Mouse (Mus musculus) retina, embryonic 14.5 days (tissue): Measurements from ENCODE around the gene Clec1b.

ENCODE experiments used
- DNase-seq: peaks from one replicate; pipeline ENCODE4 v3.0.0-alpha.2; 2015; ENCODE audit warnings: low spot score

Clec1b gene

GRCm38 (mm10) chr6:129408562-129408961, 11.5 kb downstream of the Clec1b start, which contains the start of gene Clec9a:
Gene Clec9a (plus strand): TSS chr6:129408862.
- no peak for DNase-seq

DNA sequence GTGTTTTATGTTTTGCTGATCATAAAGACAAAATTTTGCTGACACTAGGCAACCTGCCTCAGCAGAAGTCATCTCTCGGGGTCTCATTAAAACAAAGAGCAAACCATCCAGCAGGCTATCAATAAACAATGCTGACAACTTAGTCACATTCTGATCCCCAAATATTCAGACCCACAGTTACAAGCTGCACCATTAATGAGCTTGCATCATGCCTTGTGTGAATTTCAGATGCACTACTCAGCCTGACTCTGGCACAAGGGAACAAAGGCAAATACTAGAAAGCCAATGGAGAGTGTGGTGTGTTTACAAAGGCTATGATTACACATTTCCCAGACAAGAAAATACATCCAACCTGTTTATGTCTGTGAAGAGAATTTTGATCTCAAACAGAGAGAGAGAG, 17.1 kb downstream of the Clec1b start:
- DNase-seq, result no peak

GRCm38 (mm10) chr6:129422311-129422710, 25.2 kb downstream of the Clec1b start:
- no peak for DNase-seq

DNA sequence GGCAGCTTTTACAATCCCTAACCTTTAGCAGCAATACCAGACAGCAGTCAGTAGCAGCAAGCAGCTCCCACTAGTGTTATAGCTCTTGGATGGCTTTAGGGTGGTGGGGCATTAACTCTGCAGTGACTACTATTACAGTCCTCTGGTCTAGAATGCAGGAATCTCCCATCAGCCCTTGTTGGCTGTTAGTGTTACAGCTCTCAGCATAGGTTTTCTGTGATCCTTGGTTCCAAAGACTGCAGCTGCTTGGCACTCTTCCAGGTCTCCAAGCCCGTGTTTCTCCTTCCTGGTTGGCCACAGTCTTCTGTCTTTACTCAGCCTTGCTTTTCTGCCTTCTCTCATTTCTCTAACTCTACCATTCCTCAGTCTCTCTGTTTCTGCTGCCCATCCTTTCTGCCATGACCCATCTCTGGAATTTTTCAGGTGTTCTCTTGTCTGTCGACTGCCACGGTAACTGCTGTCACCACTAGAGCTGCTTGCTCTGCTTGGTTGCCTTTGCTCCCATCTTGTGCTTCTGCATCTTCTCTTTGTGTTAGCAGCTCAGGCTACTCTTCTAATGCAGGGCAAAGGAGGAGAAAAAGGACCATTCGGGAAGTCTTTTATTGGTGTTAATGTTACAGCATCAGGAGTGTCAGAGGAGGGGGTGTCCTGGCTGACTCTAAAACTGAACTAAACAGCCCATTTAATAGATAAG, 26.1 kb downstream of the Clec1b start:
- no peak for DNase-seq

DNA sequence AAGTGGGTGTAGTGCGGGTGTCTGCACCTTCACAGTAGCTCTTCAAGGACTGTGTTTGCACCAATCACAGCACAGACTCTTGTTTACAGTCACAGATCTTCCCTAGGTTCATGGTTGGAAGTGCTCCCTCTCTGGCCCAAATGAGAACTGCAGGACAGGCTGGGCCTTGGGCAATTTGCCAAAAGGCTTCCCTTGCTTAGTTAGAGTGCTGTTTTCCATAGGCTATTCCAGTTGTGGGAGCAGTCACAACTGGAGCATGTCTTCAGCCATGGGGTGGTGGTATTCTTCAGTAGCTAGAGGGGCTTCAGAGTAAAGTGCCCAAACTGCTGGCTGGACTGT, 26.6 kb downstream of the Clec1b start:
- peak; percentile 79 for DNase-seq

- no peak for DNase-seq
Observed at GRCm38 (mm10) chr6:129425217-129425616, 28.1 kb downstream of the Clec1b start.

DNA sequence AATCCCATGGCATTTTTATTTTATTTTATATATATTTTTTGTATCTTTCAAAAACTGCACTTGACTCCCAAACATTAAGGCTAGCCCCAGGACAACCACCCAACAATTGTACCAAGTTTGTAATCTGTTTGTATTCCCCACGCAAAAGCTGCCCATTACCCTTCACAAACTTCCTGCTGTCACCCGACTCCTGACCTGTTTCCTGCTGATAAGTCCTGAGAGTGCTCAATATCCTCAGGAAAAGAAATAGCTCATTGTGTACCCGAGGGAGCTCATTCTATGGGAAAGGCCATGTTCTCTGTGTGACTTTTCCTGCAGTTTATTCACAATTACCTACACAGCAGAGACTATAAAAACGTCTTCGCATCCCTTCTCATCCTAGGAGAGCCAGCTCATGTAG, 28.7 kb downstream of the Clec1b start:
- DNase-seq, result no peak

- DNase-seq, result no peak
Observed at GRCm38 (mm10) chr6:129427281-129427680, 30.2 kb downstream of the Clec1b start.

GRCm38 (mm10) chr6:129434239-129434638, 37.1 kb downstream of the Clec1b start:
- DNase-seq, result no peak

GRCm38 (mm10) chr6:129436025-129436424, 38.9 kb downstream of the Clec1b start:
- no peak for DNase-seq

- DNase-seq, result no peak
Observed at GRCm38 (mm10) chr6:129438033-129438432, 40.9 kb downstream of the Clec1b start.

DNA sequence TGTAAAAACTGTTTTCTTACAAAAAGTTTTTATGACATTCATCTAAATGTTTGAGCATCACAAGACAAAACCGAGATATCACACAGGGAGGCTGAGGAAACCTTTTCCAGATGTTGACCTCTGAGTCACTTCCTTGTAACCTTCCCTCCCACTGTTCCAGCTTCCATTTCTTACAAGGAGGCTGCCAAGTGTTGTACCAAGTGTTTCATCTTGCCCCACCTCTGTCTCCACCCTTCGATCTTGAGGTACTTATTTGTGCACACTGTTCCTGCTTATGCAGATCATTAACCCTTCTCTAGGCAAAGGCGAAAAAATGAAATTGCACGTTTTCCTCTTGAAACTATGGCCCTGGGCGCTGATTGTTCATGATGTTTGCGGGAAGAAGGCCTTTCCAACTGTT, 52.6 kb downstream of the Clec1b start:
- no peak for DNase-seq

DNA sequence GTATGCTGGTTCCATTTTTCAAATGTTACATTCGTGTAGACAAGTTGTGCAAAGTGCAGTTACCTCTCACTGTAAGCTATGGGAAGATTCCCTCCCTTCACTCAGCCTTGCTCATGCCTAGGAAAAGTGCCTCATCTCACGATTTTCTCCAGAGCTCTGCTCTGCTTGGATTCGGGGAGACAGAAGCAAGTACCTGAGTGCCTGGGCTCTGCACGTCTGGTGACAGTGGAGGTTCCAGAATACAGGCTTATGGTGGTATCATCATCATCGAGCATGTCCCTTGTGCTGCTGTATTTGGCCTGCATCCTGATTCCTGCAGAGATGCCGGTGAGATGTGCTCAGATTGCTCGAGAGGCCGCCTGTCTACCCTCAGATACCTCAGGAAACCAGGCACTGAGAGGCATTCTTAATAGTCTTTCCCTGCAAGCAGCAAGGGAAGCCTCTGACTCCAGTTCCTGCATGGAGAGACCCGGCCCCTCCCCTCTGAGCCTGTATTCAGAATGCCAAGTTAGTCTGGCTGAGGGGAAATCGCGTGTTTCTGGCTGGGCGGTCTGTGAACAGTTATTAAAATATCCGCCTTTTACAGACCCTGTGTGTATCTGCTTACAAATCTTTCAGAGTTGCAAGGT, 54.4 kb downstream of the Clec1b start, which contains the start of gene Clec1a:
TSS of gene Clec1a (minus strand) at position 590 of the 629 bp plus-strand sequence.
- DNase-seq, result peak; percentile 4
